Mouse (Mus musculus): ENCODE measurements around the gene Gm10837.

Gm10837 gene

DNA sequence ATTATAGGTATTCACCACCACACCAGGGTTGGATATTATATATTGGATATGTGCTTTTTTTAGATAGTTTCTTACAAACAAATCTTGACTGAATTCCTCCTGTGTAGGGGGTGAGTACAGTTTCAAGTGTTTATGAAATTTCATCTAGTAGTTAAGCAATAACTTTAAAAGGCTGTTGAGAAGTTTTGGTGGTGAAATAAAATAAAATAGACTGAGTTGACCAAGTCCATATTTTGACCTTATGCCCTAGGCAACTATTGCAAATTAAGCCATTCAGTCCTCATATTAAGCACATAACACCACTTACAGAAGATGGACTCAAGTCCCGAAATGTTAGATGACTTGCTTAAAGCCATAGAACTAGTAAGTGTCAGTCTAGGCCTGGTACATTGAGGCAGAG lies 45.6 kb downstream of the Gm10837 start:
- DNase-seq (ENCODE audit: low spot score): no peak
